Mouse (Mus musculus) embryonic facial prominence, embryonic 15.5 days (tissue): ENCODE measurements around the gene Chrnb1. TPM values are rescaled to one million over a fixed set of nuclear protein-coding genes. Genes with fewer than 3 reads are reported as not detected.

Experiments
- ATAC-seq: fragments of 200-750 bp; cut with Nextera tagmentation; 2 replicates; pipeline ENCODE4 v1.8.0; 2017; ENCODE audit warnings: low read depth, moderate TSS enrichment; ENCODE audit not compliant: insufficient number of reproducible peaks, low FRiP score, low TSS enrichment
- H3K27ac ChIP-seq: fragments of 300-500 bp; sonication (generic); replicated peaks from 2 replicates; pipeline ENCODE4 v1.5.1; 2015; ENCODE audit warnings: mild to moderate bottlenecking, inconsistent platforms
- H3K27me3 ChIP-seq: fragments of 300-500 bp; sonication (generic); 2 replicates; pipeline ENCODE4 v1.6.1; 2015; ENCODE audit warnings: inconsistent platforms
- H3K36me3 ChIP-seq: fragments of 300-500 bp; sonication (generic); 2 replicates; pipeline ENCODE4 v1.6.1; 2015; ENCODE audit warnings: mild to moderate bottlenecking, inconsistent platforms
- H3K4me1 ChIP-seq: fragments of 300-500 bp; sonication (generic); 2 replicates; pipeline ENCODE4 v1.6.1; 2015; ENCODE audit warnings: inconsistent platforms
- H3K4me2 ChIP-seq: fragments of 300-500 bp; sonication (generic); replicated peaks from 2 replicates; pipeline ENCODE4 v1.6.1; 2015; ENCODE audit warnings: mild to moderate bottlenecking, inconsistent platforms
- H3K4me3 ChIP-seq: fragments of 300-500 bp; sonication (generic); replicated peaks from 2 replicates; pipeline ENCODE4 v1.5.1; 2015; ENCODE audit warnings: mild to moderate bottlenecking, inconsistent platforms
- H3K9ac ChIP-seq: fragments of 300-500 bp; sonication (generic); 2 replicates; pipeline ENCODE4 v1.6.1; 2015; ENCODE audit warnings: inconsistent platforms
- H3K9me3 ChIP-seq: fragments of 300-500 bp; sonication (generic); replicated peaks from 2 replicates; pipeline ENCODE4 v1.6.1; 2016; ENCODE audit warnings: inconsistent platforms
- WGBS: fragments of 180-500 bp; shearing (Covaris S2); methylation state at CpG from one replicate; pipeline ENCODE4 v1.1.7; 2015; 5-methylcytosine and 5-hydroxymethylcytosine counted together
- polyA plus RNA-seq: library from polyadenylated mRNA; unstranded; fragments of >200 nt; fragmentation: Nextera tagmentation; extraction: Ambion mirVana; gene quantifications from 2 replicates; pipeline ENCODE4 v1.2.1, GENCODE M21; 2015

Gene Chrnb1
- polyA plus RNA-seq, 1 experiment from 2014 or later = 29.3 TPM

DNA sequence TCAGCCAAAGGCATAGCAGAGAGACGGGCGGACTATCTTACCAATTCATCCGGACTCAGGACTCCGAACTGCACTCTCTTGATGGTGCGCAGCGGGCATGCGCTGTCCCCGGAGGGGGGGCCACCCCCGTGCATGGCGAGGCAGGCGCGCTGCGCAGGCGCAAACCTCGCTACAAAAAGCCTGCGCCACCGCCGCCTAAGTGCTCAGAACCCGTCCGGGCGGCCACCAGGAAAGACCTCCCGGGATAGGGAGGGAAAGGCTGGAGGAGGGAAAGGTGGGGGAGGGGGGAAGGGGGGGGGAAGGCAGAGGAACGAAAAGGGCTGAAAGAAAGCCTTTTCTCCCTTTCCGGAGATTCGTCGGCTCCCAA is 37.7 kb downstream of the Chrnb1 start:
- Histone ChIP-seq H3K4me2 (peak overlapping the region; percentile 77), H3K9ac (peak overlapping the region; percentile 58), H3K9me3 (no peaks in the 10 kb centered on the region), H3K27me3 (no peaks in the 10 kb centered on the region), H3K4me3 (peak overlapping the region; percentile 60), H3K36me3 (no peaks in the 10 kb centered on the region), H3K27ac (peak overlapping the region; percentile 100), H3K4me1 (peaks cover 45% of the 10 kb centered on the region)
- WGBS = under 1% methylated on average over 24 of the region's 26 CpGs
- peak; percentile 89 for ATAC-seq

DNA sequence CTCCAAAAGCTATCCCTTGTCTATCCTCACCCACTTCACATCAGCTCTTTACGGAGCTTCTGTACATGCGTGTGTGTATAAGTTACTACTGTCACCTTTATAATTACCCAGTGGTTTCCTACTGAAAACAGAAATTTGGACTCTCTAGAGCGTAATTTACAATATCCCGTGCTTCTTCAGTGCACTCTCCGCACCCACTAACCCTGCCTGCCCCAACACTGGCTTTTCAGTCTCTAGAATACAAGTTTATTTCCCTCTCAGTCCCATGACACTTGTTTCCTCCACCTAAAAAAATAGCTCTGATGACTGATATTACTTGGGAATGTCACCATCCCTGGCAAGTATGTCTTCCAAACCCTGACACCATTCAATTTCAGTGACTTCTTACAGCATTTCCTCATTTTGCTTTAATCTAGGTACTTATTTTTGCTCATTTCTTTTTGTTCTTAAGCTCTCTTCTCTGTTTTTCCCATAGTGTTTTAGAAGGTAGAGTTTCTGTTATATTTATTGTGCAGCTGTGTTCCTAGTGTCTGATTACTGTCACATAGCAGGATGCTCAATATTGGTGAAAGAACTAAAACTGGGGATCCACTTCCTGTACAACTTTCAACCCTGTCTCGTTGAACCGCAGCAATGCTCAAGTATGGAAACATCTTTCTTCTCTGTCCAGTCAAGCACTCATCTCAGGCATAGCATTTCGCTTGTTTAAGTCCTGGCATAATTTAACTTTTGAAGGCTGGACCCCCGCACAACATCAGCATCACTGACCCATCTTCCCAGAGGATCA is 38.2 kb downstream of the Chrnb1 start:
- Histone ChIP-seq H3K27ac (peak overlapping the region; percentile 100), H3K4me3 (peak overlapping the region; percentile 60), H3K4me1 (peaks cover 47% of the 10 kb centered on the region), H3K27me3 (no peaks in the 10 kb centered on the region), H3K9ac (peak overlapping the region; percentile 58), H3K9me3 (no peaks in the 10 kb centered on the region), H3K36me3 (no peaks in the 10 kb centered on the region), H3K4me2 (peak overlapping the region; percentile 77)
- 36% methylated on average over 9 of the region's 9 CpGs for WGBS
- no peak for ATAC-seq

DNA sequence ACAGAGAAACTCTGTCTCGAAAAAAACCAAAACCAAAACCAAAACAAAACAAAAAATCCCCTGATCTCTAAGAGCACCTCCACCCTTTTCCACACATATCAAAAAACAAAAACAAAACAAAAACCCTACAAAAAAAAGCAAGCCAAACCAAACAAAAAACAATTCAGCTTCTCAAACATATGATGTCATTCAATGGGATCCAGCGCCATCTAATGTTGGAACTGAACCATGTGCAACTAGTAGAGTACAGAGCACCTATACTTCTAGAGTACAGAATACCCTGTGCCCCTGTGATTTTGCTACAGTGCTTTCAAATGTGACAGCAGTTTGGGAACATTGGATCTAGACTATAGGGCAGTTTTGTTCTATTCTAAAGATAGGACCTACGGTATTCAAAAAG is 41.0 kb downstream of the Chrnb1 start:
- H3K27ac ChIP-seq = no peak overlapping the region
- H3K9ac ChIP-seq = no peak overlapping the region
- ATAC-seq = no peak
- H3K4me3 ChIP-seq = no peak overlapping the region
- H3K4me1 ChIP-seq = peaks cover 34% of the 10 kb centered on the region
- no peaks in the 10 kb centered on the region for H3K27me3 ChIP-seq
- H3K4me2 ChIP-seq = peak overlapping the region; percentile 18; the same call in 1 of the 2 replicates
- 49% methylated on average over 3 of the region's 3 CpGs for whole genome bisulfite sequencing
- no peaks in the 10 kb centered on the region for H3K36me3 ChIP-seq
- no peaks in the 10 kb centered on the region for H3K9me3 ChIP-seq

DNA sequence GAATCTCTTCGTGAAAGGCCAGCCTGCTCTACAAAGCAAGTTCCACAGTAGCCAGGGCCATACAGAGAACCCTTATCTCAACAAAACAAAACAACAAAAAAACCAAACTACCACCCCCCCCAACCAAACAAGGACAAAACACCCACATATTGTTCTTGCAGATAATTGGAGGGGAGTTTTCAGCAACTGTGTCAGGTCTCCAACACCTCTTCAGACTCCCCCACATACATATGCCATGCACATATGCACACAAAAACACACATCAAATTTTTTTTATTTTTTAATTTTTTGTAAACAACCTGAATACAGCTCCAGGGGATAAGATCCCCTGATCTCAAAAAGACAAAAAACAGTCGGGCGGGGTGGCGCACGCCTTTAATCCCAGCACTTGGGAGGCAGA is 41.5 kb downstream of the Chrnb1 start:
- ATAC-seq = no peak
- Histone ChIP-seq H3K4me2 (no peak overlapping the region), H3K9ac (no peak overlapping the region), H3K9me3 (no peaks in the 10 kb centered on the region), H3K36me3 (no peaks in the 10 kb centered on the region), H3K4me1 (peaks cover 30% of the 10 kb centered on the region), H3K4me3 (no peak overlapping the region), H3K27me3 (no peaks in the 10 kb centered on the region), H3K27ac (no peak overlapping the region)
- 82% methylated on average over 5 of the region's 5 CpGs for WGBS

DNA sequence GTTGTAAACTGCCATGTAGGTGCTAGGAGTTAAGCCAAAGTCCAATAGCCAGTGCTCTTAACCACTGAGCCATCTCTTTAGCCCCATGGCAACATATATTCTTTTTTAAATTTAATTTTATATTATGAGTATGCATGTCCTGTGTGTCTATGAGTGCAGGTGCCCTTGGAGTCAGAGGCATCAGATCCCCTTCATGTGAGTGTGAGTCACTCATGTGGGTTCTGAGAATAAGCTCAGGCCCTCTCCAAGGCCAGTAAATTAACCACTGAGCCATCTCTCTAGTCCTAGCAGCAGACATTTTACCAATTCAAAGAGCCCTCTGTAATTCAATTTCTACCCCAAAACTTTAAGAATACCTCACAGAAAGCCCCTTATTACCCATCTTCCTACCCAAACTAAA is 43.1 kb downstream of the Chrnb1 start:
- Histone ChIP-seq H3K4me3 (no peak overlapping the region), H3K27me3 (no peaks in the 10 kb centered on the region), H3K9me3 (no peaks in the 10 kb centered on the region), H3K4me2 (no peak overlapping the region), H3K9ac (no peak overlapping the region), H3K27ac (no peak overlapping the region), H3K4me1 (peaks cover 29% of the 10 kb centered on the region), H3K36me3 (peaks cover 6% of the 10 kb centered on the region)
- no peak for ATAC-seq

DNA sequence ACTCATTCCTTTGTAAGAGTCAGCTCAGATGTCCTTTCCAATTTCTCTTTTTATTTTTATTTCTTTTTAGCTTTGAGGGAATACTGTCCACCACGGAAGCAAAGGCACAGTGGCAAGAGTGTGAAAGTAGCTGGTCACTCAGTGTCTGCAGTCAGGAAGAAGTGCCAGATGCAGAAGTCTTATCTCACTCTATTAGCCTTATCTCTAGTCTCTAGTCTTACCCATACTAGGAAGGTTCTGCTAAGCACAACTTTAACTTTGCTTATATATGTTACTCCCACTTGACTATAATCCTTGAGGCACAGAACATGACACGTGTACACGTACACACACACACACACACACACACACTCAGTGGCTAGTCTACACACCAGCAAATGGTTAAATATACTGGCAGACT is 44.1 kb downstream of the Chrnb1 start:
- WGBS = 77% methylated on average over 3 of the region's 3 CpGs
- H3K4me1 ChIP-seq = peaks cover 23% of the 10 kb centered on the region
- H3K9me3 ChIP-seq = no peaks in the 10 kb centered on the region
- no peak overlapping the region for H3K4me2 ChIP-seq
- H3K27ac ChIP-seq = no peak overlapping the region
- ATAC-seq = no peak
- H3K27me3 ChIP-seq = no peaks in the 10 kb centered on the region
- H3K36me3 ChIP-seq = peaks cover 15% of the 10 kb centered on the region
- no peak overlapping the region for H3K9ac ChIP-seq
- no peak overlapping the region for H3K4me3 ChIP-seq

Other genes with a start within 250 kb of the Chrnb1 start
- 4.9 and 8.3 TPM in 2 replicates for gene Dnah2, start 246.8 kb downstream of the Chrnb1 start, polyA plus RNA-seq
- gene Efnb3, start 235.7 kb downstream of the Chrnb1 start, polyA plus RNA-seq = 29.0 and 31.5 TPM in 2 replicates
- gene Wrap53, start 215.7 kb downstream of the Chrnb1 start, polyA plus RNA-seq = 25.0 and 26.5 TPM in 2 replicates
- gene Trp53, start 215.6 kb downstream of the Chrnb1 start, polyA plus RNA-seq = 134 and 141 TPM in 2 replicates
- 12.4 and 13.4 TPM in 2 replicates for gene Atp1b2, start 190.0 kb downstream of the Chrnb1 start, polyA plus RNA-seq
- not detected in 2 replicates for gene Shbg, start 178.0 kb downstream of the Chrnb1 start, polyA plus RNA-seq
- gene Sat2, start 173.9 kb downstream of the Chrnb1 start, polyA plus RNA-seq = 19.8 and 22.5 TPM in 2 replicates
- 33.4 and 34.2 TPM in 2 replicates for gene Fxr2, start 163.0 kb downstream of the Chrnb1 start, polyA plus RNA-seq
- 5.2 TPM in 2 replicates for gene Sox15, start 140.6 kb downstream of the Chrnb1 start, polyA plus RNA-seq
- gene Mpdu1, start 133.3 kb downstream of the Chrnb1 start, polyA plus RNA-seq = 66.5 and 67.3 TPM in 2 replicates
- 26.3 and 28.3 TPM in 2 replicates for gene Cd68, start 129.8 kb downstream of the Chrnb1 start, polyA plus RNA-seq
- gene Eif4a1, start 123.5 kb downstream of the Chrnb1 start, polyA plus RNA-seq = 447 and 512 TPM in 2 replicates
- gene Senp3, start 113.9 kb downstream of the Chrnb1 start, polyA plus RNA-seq = 83.7 and 90.5 TPM in 2 replicates
- 1.0 and 1.1 TPM in 2 replicates for gene Tnfsf13, start 110.2 kb downstream of the Chrnb1 start, polyA plus RNA-seq
- gene Tnfsf12, start 100.1 kb downstream of the Chrnb1 start, polyA plus RNA-seq = 11.9 and 13.3 TPM in 2 replicates
- gene Tnfsfm13, start 99.8 kb downstream of the Chrnb1 start, polyA plus RNA-seq = 4.0 and 6.0 TPM in 2 replicates
- 24.3 and 28.2 TPM in 2 replicates for gene Polr2a, start 37.3 kb downstream of the Chrnb1 start, polyA plus RNA-seq
- gene Slc35g3, start 34.0 kb downstream of the Chrnb1 start, polyA plus RNA-seq = 0.15 and 0.18 TPM in 2 replicates
- 5.7 and 6.1 TPM in 2 replicates for gene Zbtb4, start 30.0 kb downstream of the Chrnb1 start, polyA plus RNA-seq
- gene Fgf11, start 5.9 kb upstream of the Chrnb1 start, polyA plus RNA-seq = 4.1 and 4.4 TPM in 2 replicates
- 7.5 and 10.0 TPM in 2 replicates for gene Tmem102, start 9.7 kb upstream of the Chrnb1 start, polyA plus RNA-seq
- gene Gm39566, start 19.4 kb upstream of the Chrnb1 start, polyA plus RNA-seq = not detected in 2 replicates
- not detected in 2 replicates for gene Spem2, start 22.5 kb upstream of the Chrnb1 start, polyA plus RNA-seq
- gene Spem1, start 26.2 kb upstream of the Chrnb1 start, polyA plus RNA-seq = 0.16 and 0.38 TPM in 2 replicates
- gene Nlgn2, start 41.8 kb upstream of the Chrnb1 start, polyA plus RNA-seq = 10.6 and 11.6 TPM in 2 replicates
- gene Tmem256, start 42.6 kb upstream of the Chrnb1 start, polyA plus RNA-seq = 388 and 399 TPM in 2 replicates
- gene Plscr3, start 50.4 kb upstream of the Chrnb1 start, polyA plus RNA-seq = 126 and 148 TPM in 2 replicates
- gene Tnk1, start 62.8 kb upstream of the Chrnb1 start, polyA plus RNA-seq = 6.9 TPM in 2 replicates
- 0.35 and 0.47 TPM in 2 replicates for gene Tmem95, start 82.1 kb upstream of the Chrnb1 start, polyA plus RNA-seq
- 13.8 and 18.1 TPM in 2 replicates for gene Kctd11, start 85.5 kb upstream of the Chrnb1 start, polyA plus RNA-seq
- gene Acap1, start 99.6 kb upstream of the Chrnb1 start, polyA plus RNA-seq = 1.8 and 2.3 TPM in 2 replicates
- 8.7 and 9.4 TPM in 2 replicates for gene 2810408A11Rik, start 105.0 kb upstream of the Chrnb1 start, polyA plus RNA-seq
- 7.8 and 8.5 TPM in 2 replicates for gene Neurl4, start 105.1 kb upstream of the Chrnb1 start, polyA plus RNA-seq
- gene Gps2, start 117.9 kb upstream of the Chrnb1 start, polyA plus RNA-seq = 84.5 and 85.1 TPM in 2 replicates
- 1,531 and 1,570 TPM in 2 replicates for gene Eif5a, start 126.0 kb upstream of the Chrnb1 start, polyA plus RNA-seq
- gene Ybx2, start 139.9 kb upstream of the Chrnb1 start, polyA plus RNA-seq = 2.7 and 6.2 TPM in 2 replicates
- gene Slc2a4, start 152.2 kb upstream of the Chrnb1 start, polyA plus RNA-seq = 21.1 and 21.7 TPM in 2 replicates
- 37.5 and 57.4 TPM in 2 replicates for gene Cldn7, start 168.8 kb upstream of the Chrnb1 start, polyA plus RNA-seq
- 31.6 and 34.9 TPM in 2 replicates for gene Ctdnep1, start 185.2 kb upstream of the Chrnb1 start, polyA plus RNA-seq
- 112 and 113 TPM in 2 replicates for gene Elp5, start 186.6 kb upstream of the Chrnb1 start, polyA plus RNA-seq
- 543 and 559 TPM in 2 replicates for gene Gabarap, start 195.2 kb upstream of the Chrnb1 start, polyA plus RNA-seq
- gene Phf23, start 199.8 kb upstream of the Chrnb1 start, polyA plus RNA-seq = 77.8 and 83.0 TPM in 2 replicates
- gene Dvl2, start 204.7 kb upstream of the Chrnb1 start, polyA plus RNA-seq = 47.3 and 52.3 TPM in 2 replicates
- gene Acadvl, start 219.5 kb upstream of the Chrnb1 start, polyA plus RNA-seq = 95.6 and 97.7 TPM in 2 replicates
- 11.4 and 14.4 TPM in 2 replicates for gene Dlg4, start 221.0 kb upstream of the Chrnb1 start, polyA plus RNA-seq